In genomic region chr4:131918711-131919500, GRCm38 (mm10) we compare ENCODE assay signal across 8 mouse cellular contexts. TPM values are rescaled to one million over a fixed set of nuclear protein-coding genes. Genes with fewer than 3 reads are reported as not detected.
DNase-seq lines count a peak whose midpoint lies in the region; ATAC-seq and TF ChIP-seq lines count a peak whose summit lies in the region.
"Had no signal": no experiment of that assay in that cellular context is flagged by ENCODE, and none has a peak within 500 bp of the region (broad histone marks: within the 10 kb centered on the region; RNA-seq: fewer than 3 reads in every experiment).

No protein-coding gene starts in this region.

- no peak overlapping the region for H3K4me3 ChIP-seq in ES-Bruce4 (ENCODE audit: low read depth, low read length)
- H3K4me3 ChIP-seq in cerebellum, adult 2 months (replicated peaks; ENCODE audit: insufficient read depth, low read depth, low read length) = no peak overlapping the region

- intact Hi-C loops in heart, postnatal 10 days (cut with DNase I) = loop anchor here (5.0 kb wide), 2 partner anchors 57 to 158 kb away; partner anchors contain the start of gene Epb41

- no peak for TF ChIP-seq POLR2A in ES-Bruce4 (IDR thresholded peaks at IDR 0.05; ENCODE audit: insufficient read depth, low read length)
- TF ChIP-seq POLR2A in cerebellum, adult 2 months (IDR thresholded peaks at IDR 0.05; ENCODE audit: borderline replicate concordance, insufficient read depth, low read length) = no peak

- WGBS in cerebellum, adult 2 months = 57% methylated on average over 15 of the region's 15 CpGs

- no peak for ATAC-seq in erythroblast, adult 5-6 weeks (replicated peaks; ENCODE audit: low FRiP score, poor library complexity, severe bottlenecking)

- peak; percentile 64 for TF ChIP-seq EP300 in ES-Bruce4 (IDR thresholded peaks at IDR 0.05; ENCODE audit: insufficient read depth, low read depth, low read length)

- TF ChIP-seq CTCF in ES-Bruce4 (IDR thresholded peaks at IDR 0.05; ENCODE audit: low read depth, low read length) = no peak
- TF ChIP-seq CTCF in cerebellum, adult 2 months (IDR thresholded peaks at IDR 0.05; ENCODE audit: borderline replicate concordance, insufficient read depth, low read depth, low read length) = no peak

- DNase-seq in R1 (ENCODE audit: low read depth, low spot score) = peak; percentile 72
- peak; percentile 45 to 54 for DNase-seq in heart, postnatal 10 days
- peak; percentile 55 for DNase-seq in liver
- no peak for DNase-seq in layer of hippocampus, adult 9-11 months
- no peak for DNase-seq in cerebellum, adult 2 months

- no peak overlapping the region for H3K27ac ChIP-seq in ES-Bruce4 (ENCODE audit: insufficient read depth, low read length)
- no peak overlapping the region for H3K27ac ChIP-seq in cerebellum, adult 2 months (ENCODE audit: insufficient read depth, low read length)

- peaks cover 11% of the 10 kb centered on the region for H3K27me3 ChIP-seq in ES-Bruce4 (ENCODE audit: control insufficient read depth, insufficient read depth, low read length, poor library complexity, severe bottlenecking)
- H3K27me3 ChIP-seq in cerebellum, adult 2 months (ENCODE audit: control insufficient read depth, insufficient read depth, low read length) = peaks cover 8% of the 10 kb centered on the region; the same call in 1 of the 2 replicates

- no peak overlapping the region for H3K9ac ChIP-seq in ES-Bruce4 (ENCODE audit: low read depth, poor library complexity, severe bottlenecking)

- no peaks in the 10 kb centered on the region for H3K36me3 ChIP-seq in ES-Bruce4 (ENCODE audit: control insufficient read depth, insufficient read depth, low read length, poor library complexity, severe bottlenecking)

- no peaks in the 10 kb centered on the region for H3K9me3 ChIP-seq in ES-Bruce4 (replicated peaks; ENCODE audit: control insufficient read depth, insufficient read depth, low read length, poor library complexity, severe bottlenecking)

- no peaks in the 10 kb centered on the region for H3K4me1 ChIP-seq in ES-Bruce4 (ENCODE audit: control insufficient read depth, insufficient read depth, low read length)
- H3K4me1 ChIP-seq in cerebellum, adult 2 months (ENCODE audit: control insufficient read depth, insufficient read depth, low read length) = no peaks in the 10 kb centered on the region

RNA-seq across cellular contexts. Expression of gene Tmem200b, which starts 2.7 kb away (rescaled TPM):
- not detected in 2 replicates for polyA plus RNA-seq in ES-Bruce4 (2011; ENCODE audit: insufficient read depth, insufficient read length, low read depth, missing spikeins)
- 10 to 100 TPM; 11.3 to 14.4 TPM for total RNA-seq in heart, postnatal 10 days (2021)
- not detected in 2 replicates for total RNA-seq in erythroblast, adult 5-6 weeks (2015; ENCODE audit: low replicate concordance)
- 2.0 TPM in 1 of 2 replicates, not detected in the other for total RNA-seq in erythroblast, adult 5-6 weeks (2017; ENCODE audit: low replicate concordance)
- polyA plus RNA-seq in cerebellum, adult 2 months (2012; rRNA removed) = 26.3 and 29.5 TPM in 2 replicates
- polyA plus RNA-seq: neural tube, embryonic 14.5 days had no signal

RNA-seq across cellular contexts. Expression of gene Srsf4, which starts 45.5 kb away (rescaled TPM):
- 71.4 and 74.5 TPM in 2 replicates for polyA plus RNA-seq in ES-Bruce4 (2011; ENCODE audit: insufficient read depth, insufficient read length, low read depth, missing spikeins)
- 10 to 100 TPM; 53.6 to 53.7 TPM for total RNA-seq in heart, postnatal 10 days (2021)
- 20.9 and 23.6 TPM in 2 replicates for total RNA-seq in erythroblast, adult 5-6 weeks (2015; ENCODE audit: low replicate concordance)
- 45.2 and 61.6 TPM in 2 replicates for total RNA-seq in erythroblast, adult 5-6 weeks (2017; ENCODE audit: low replicate concordance)
- polyA plus RNA-seq in cerebellum, adult 2 months (2012; rRNA removed) = 77.6 and 81.9 TPM in 2 replicates

Comparison
In these comparisons a context has a peak if more than half of its experiments do, and no peak if none do; other contexts are left out.
1. DNase-seq: peak in R1 (single experiment), heart, postnatal 10 days (2 of 2) and liver (single experiment); none in layer of hippocampus, adult 9-11 months (single experiment) and cerebellum, adult 2 months (0 of 2).
2. RNA of gene Tmem200b, which starts 2.7 kb away (total RNA-seq): 11.3 to 14.4 TPM in heart, postnatal 10 days; 2.0 TPM in erythroblast, adult 5-6 weeks; every median in the first group is over 4 times any median in the second.